In genomic region chr7:125104011-125104410, GRCm38 (mm10) we compare ENCODE assay signal across 23 mouse cellular contexts.
DNase-seq lines count a peak whose midpoint lies in the region; ATAC-seq and TF ChIP-seq lines count a peak whose summit lies in the region.
"Had no signal": no experiment of that assay in that cellular context is flagged by ENCODE, and none has a peak within 500 bp of the region (broad histone marks: within the 10 kb centered on the region; RNA-seq: fewer than 3 reads in every experiment).

No protein-coding gene starts in this region.

- H3K4me1 ChIP-seq in cerebellum, adult 2 months (ENCODE audit: control insufficient read depth, insufficient read depth, low read length): no peaks in the 10 kb centered on the region
- H3K4me1 ChIP-seq in midbrain, embryonic 14.5 days (ENCODE audit: control insufficient read depth, insufficient read depth, low read length): no peaks in the 10 kb centered on the region
- no peaks in the 10 kb centered on the region for H3K4me1 ChIP-seq in midbrain, embryonic 13.5 days (replicated peaks)
- H3K4me1 ChIP-seq: embryonic facial prominence, embryonic 12.5 days; heart, embryonic 12.5 days; hindbrain, embryonic 13.5 days; intestine, embryonic 15.5 days; kidney, embryonic 15.5 days; limb, embryonic 15.5 days; megakaryocyte, embryonic 14.5 days had no signal

- no peak for TF ChIP-seq POLR2A in cerebellum, adult 2 months (IDR thresholded peaks at IDR 0.05; ENCODE audit: borderline replicate concordance, insufficient read depth, low read length)

- H3K27ac ChIP-seq in cerebellum, adult 2 months (ENCODE audit: insufficient read depth, low read length): no peak overlapping the region
- H3K27ac ChIP-seq in midbrain, embryonic 14.5 days (replicated peaks; ENCODE audit: low read depth, low read length): no peak overlapping the region
- H3K27ac ChIP-seq in midbrain, embryonic 13.5 days: no peak overlapping the region
- H3K27ac ChIP-seq: embryonic facial prominence, embryonic 12.5 days; gastrocnemius, adult 2 months; hindbrain, embryonic 13.5 days; intestine, embryonic 15.5 days; kidney, embryonic 15.5 days; limb, embryonic 15.5 days had no signal

- TF ChIP-seq CTCF in cerebellum, adult 2 months (IDR thresholded peaks at IDR 0.05; ENCODE audit: borderline replicate concordance, insufficient read depth, low read depth, low read length): no peak

- no peak overlapping the region for H3K9ac ChIP-seq in midbrain, embryonic 14.5 days (replicated peaks; ENCODE audit: low read length)
- no peak overlapping the region for H3K9ac ChIP-seq in midbrain, embryonic 13.5 days (replicated peaks)
- H3K9ac ChIP-seq: embryonic facial prominence, embryonic 12.5 days; heart, embryonic 12.5 days; hindbrain, embryonic 13.5 days; intestine, embryonic 15.5 days; kidney, embryonic 15.5 days; limb, embryonic 15.5 days; liver, postnatal 0 days had no signal

- H3K4me2 ChIP-seq in midbrain, embryonic 14.5 days (ENCODE audit: low read length): no peak overlapping the region
- H3K4me2 ChIP-seq in midbrain, embryonic 13.5 days (replicated peaks): no peak overlapping the region
- H3K4me2 ChIP-seq: embryonic facial prominence, embryonic 12.5 days; heart, embryonic 12.5 days; hindbrain, embryonic 13.5 days; intestine, embryonic 15.5 days; kidney, embryonic 15.5 days; limb, embryonic 15.5 days had no signal

- peak; percentile 4 to 7 for DNase-seq in cerebellum, adult 2 months
- DNase-seq in cerebellum, adult 8-10 months: no peak
- DNase-seq in heart, adult 11 months: peak; percentile 68
- no peak for DNase-seq in heart, postnatal 4 days
- peak; percentile 14 for DNase-seq in midbrain, embryonic 14.5 days
- no peak for DNase-seq in gastrocnemius, adult 18-20 months (ENCODE audit: low spot score)
- DNase-seq: adrenal gland, postnatal 25 days; gastrocnemius, adult 2 months; heart, postnatal 14 days; liver, postnatal 0 days; right cerebral cortex, adult 18-20 months; thymus, postnatal 14 days had no signal

- H3K9me3 ChIP-seq in midbrain, embryonic 14.5 days (ENCODE audit: control insufficient read depth, low read length): no peaks in the 10 kb centered on the region
- H3K9me3 ChIP-seq in midbrain, embryonic 13.5 days: no peaks in the 10 kb centered on the region
- H3K9me3 ChIP-seq: embryonic facial prominence, embryonic 12.5 days; hindbrain, embryonic 13.5 days; intestine, embryonic 15.5 days; kidney, embryonic 15.5 days; limb, embryonic 15.5 days had no signal

- no peak overlapping the region for H3K4me3 ChIP-seq in cerebellum, adult 2 months (replicated peaks; ENCODE audit: insufficient read depth, low read depth, low read length)
- no peak overlapping the region for H3K4me3 ChIP-seq in midbrain, embryonic 14.5 days (replicated peaks; ENCODE audit: low read depth, low read length)
- H3K4me3 ChIP-seq in midbrain, embryonic 13.5 days (replicated peaks): no peak overlapping the region
- H3K4me3 ChIP-seq: embryonic facial prominence, embryonic 12.5 days; gastrocnemius, adult 2 months; heart, embryonic 12.5 days; hindbrain, embryonic 13.5 days; intestine, embryonic 15.5 days; kidney, embryonic 15.5 days; limb, embryonic 15.5 days; megakaryocyte, embryonic 14.5 days had no signal

- H3K36me3 ChIP-seq in midbrain, embryonic 14.5 days (ENCODE audit: control insufficient read depth, insufficient read depth, low read length): no peaks in the 10 kb centered on the region
- no peaks in the 10 kb centered on the region for H3K36me3 ChIP-seq in midbrain, embryonic 13.5 days
- H3K36me3 ChIP-seq: embryonic facial prominence, embryonic 12.5 days; G1E; heart, embryonic 12.5 days; hindbrain, embryonic 13.5 days; intestine, embryonic 15.5 days; kidney, embryonic 15.5 days; limb, embryonic 15.5 days had no signal

- WGBS in cerebellum, adult 2 months: 9% methylated on average over 4 of the region's 4 CpGs
- 67% methylated on average over 4 of the region's 4 CpGs for WGBS in midbrain, embryonic 14.5 days
- 83% methylated on average over 4 of the region's 4 CpGs for WGBS in midbrain, embryonic 13.5 days

- no peak for ATAC-seq in midbrain, embryonic 14.5 days (ENCODE audit: low FRiP score, low TSS enrichment)
- no peak for ATAC-seq in midbrain, embryonic 13.5 days
- no peak for ATAC-seq in erythroblast, adult 5-6 weeks (replicated peaks; ENCODE audit: low FRiP score, poor library complexity, severe bottlenecking)
- ATAC-seq: CD4-positive, CD25-positive, alpha-beta regulatory T cell, adult 4 months; intestine, embryonic 15.5 days; liver, postnatal 0 days had no signal

- H3K27me3 ChIP-seq in cerebellum, adult 2 months (ENCODE audit: control insufficient read depth, insufficient read depth, low read length): no peaks in the 10 kb centered on the region
- no peaks in the 10 kb centered on the region for H3K27me3 ChIP-seq in midbrain, embryonic 14.5 days (ENCODE audit: control insufficient read depth, insufficient read depth, low read length)
- no peaks in the 10 kb centered on the region for H3K27me3 ChIP-seq in midbrain, embryonic 13.5 days
- H3K27me3 ChIP-seq: embryonic facial prominence, embryonic 12.5 days; heart, embryonic 12.5 days; hindbrain, embryonic 13.5 days; intestine, embryonic 15.5 days; kidney, embryonic 15.5 days; limb, embryonic 15.5 days; megakaryocyte, embryonic 14.5 days had no signal

Comparison
In these comparisons a context has a peak if more than half of its experiments do, and no peak if none do; other contexts are left out.
1. DNase-seq: peak in cerebellum, adult 2 months (2 of 2), heart, adult 11 months (single experiment) and midbrain, embryonic 14.5 days (single experiment); none in cerebellum, adult 8-10 months (single experiment), heart, postnatal 4 days (single experiment) and gastrocnemius, adult 18-20 months (single experiment).